Mouse (Mus musculus) testis, adult 2 months (tissue): ENCODE results near the gene Pip4k2b. TPM values are rescaled to one million over a fixed set of nuclear protein-coding genes. Genes with fewer than 3 reads are reported as not detected.

Source experiments
- H3K27ac ChIP-seq: fragments of 200-500 bp; 2 replicates; pipeline ENCODE4 v1.5.1; 2012; ENCODE audit warnings: low read depth, low read length; ENCODE audit not compliant: control insufficient read depth, insufficient read depth
- H3K27me3 ChIP-seq: fragments of 200-500 bp; 2 replicates; pipeline ENCODE4 v1.6.1; 2012; ENCODE audit warnings: mild to moderate bottlenecking, low read length, moderate library complexity; ENCODE audit not compliant: control insufficient read depth, insufficient read depth
- H3K36me3 ChIP-seq: fragments of 200-500 bp; 2 replicates; pipeline ENCODE4 v1.6.1; 2012; ENCODE audit warnings: mild to moderate bottlenecking, low read length; ENCODE audit not compliant: control insufficient read depth, insufficient read depth
- H3K4me1 ChIP-seq: fragments of 200-500 bp; 2 replicates; pipeline ENCODE4 v1.6.1; 2012; ENCODE audit warnings: low read length; ENCODE audit not compliant: control insufficient read depth, insufficient read depth
- H3K4me3 ChIP-seq: fragments of 200-500 bp; 2 replicates; pipeline ENCODE4 v1.5.1; 2012; ENCODE audit warnings: low read depth, mild to moderate bottlenecking, low read length, moderate library complexity, mixed read lengths; ENCODE audit not compliant: control insufficient read depth
- CTCF ChIP-seq: fragments of 200-500 bp; IDR thresholded peaks from 2 replicates; pipeline ENCODE4 v1.5.1; 2012; ENCODE audit warnings: low read depth, mild to moderate bottlenecking, inconsistent platforms, low read length, moderate library complexity; ENCODE audit not compliant: control insufficient read depth, insufficient read depth, insufficient replicate concordance
- POLR2A ChIP-seq: fragments of 200-500 bp; IDR thresholded peaks from 2 replicates; pipeline ENCODE4 v1.6.1; 2012; ENCODE audit warnings: low read depth, mild to moderate bottlenecking, inconsistent platforms, low read length, moderate library complexity; ENCODE audit not compliant: control insufficient read depth
- polyA plus RNA-seq: library from polyadenylated mRNA; depleted of rRNA; stranded (reverse); fragments of >200 nt; gene quantifications from 2 replicates; pipeline ENCODE4 v1.2.3, GENCODE M21; 2012

Gene Pip4k2b
- polyA plus RNA-seq, 1 experiment, result 2.5 TPM

- Histone ChIP-seq H3K4me3 (no peak overlapping the region), H3K27ac (no peak overlapping the region), H3K4me1 (no peaks in the 10 kb centered on the region), H3K36me3 (no peaks in the 10 kb centered on the region), H3K27me3 (no peaks in the 10 kb centered on the region)
- no peak for TF ChIP-seq CTCF
- no peak for TF ChIP-seq POLR2A
These were observed 66.2 kb downstream of the Pip4k2b start for GRCm38 (mm10) chr11:97678301-97678700.

- H3K27ac ChIP-seq, result no peak overlapping the region
These were observed 66.7 kb downstream of the Pip4k2b start for GRCm38 (mm10) chr11:97677842-97678241.

GRCm38 (mm10) chr11:97677381-97677780 is 67.1 kb downstream of the Pip4k2b start:
- Histone ChIP-seq H3K36me3 (no peaks in the 10 kb centered on the region), H3K27ac (no peak overlapping the region), H3K4me1 (no peaks in the 10 kb centered on the region), H3K27me3 (no peaks in the 10 kb centered on the region), H3K4me3 (no peak overlapping the region)
- TF ChIP-seq CTCF (no peak), POLR2A (no peak)

More at GRCm38 (mm10) chr11:97677842-97678241, 66.7 kb downstream of the Pip4k2b start:
- Histone ChIP-seq H3K36me3 (no peaks in the 10 kb centered on the region), H3K27me3 (no peaks in the 10 kb centered on the region), H3K4me1 (no peaks in the 10 kb centered on the region), H3K4me3 (no peak overlapping the region)
- no peak for TF ChIP-seq CTCF
- no peak for TF ChIP-seq POLR2A

GRCm38 (mm10) chr11:97676050-97676754 is 68.3 kb downstream of the Pip4k2b start:
- TF ChIP-seq POLR2A (no peak), CTCF (no peak)
- Histone ChIP-seq H3K36me3 (no peaks in the 10 kb centered on the region), H3K27me3 (no peaks in the 10 kb centered on the region), H3K4me3 (no peak overlapping the region), H3K27ac (no peak overlapping the region), H3K4me1 (no peaks in the 10 kb centered on the region)

- no peak for TF ChIP-seq POLR2A
- no peak for TF ChIP-seq CTCF
- Histone ChIP-seq H3K4me1 (peaks cover 3% of the 10 kb centered on the region; the same call in 1 of the 2 replicates), H3K27ac (no peak overlapping the region), H3K36me3 (no peaks in the 10 kb centered on the region), H3K27me3 (no peaks in the 10 kb centered on the region), H3K4me3 (no peak overlapping the region)
These were observed 71.4 kb downstream of the Pip4k2b start for GRCm38 (mm10) chr11:97673148-97673547.

DNA sequence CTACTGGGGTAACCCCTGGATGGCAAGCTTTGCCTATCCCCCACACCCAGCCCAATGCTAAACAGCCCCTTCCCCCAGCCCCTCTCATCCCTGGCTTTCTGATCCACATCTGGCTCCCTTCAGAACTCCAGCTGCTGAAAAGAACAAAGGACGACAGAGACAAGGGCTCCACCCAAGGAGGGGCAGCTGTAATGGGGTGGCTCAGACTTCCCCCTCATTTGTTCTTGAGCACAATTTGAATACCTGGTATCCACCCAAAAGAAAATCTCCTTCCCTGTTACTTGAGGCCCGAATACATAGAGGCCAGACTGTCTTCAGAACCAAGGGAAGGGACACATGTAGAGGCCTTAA is 73.4 kb downstream of the Pip4k2b start:
- Histone ChIP-seq H3K36me3 (no peaks in the 10 kb centered on the region), H3K4me3 (no peak overlapping the region), H3K27me3 (no peaks in the 10 kb centered on the region), H3K4me1 (peaks cover 3% of the 10 kb centered on the region; the same call in 1 of the 2 replicates), H3K27ac (no peak overlapping the region)
- TF ChIP-seq POLR2A (no peak), CTCF (no peak)

- TF ChIP-seq POLR2A, result no peak
- no peak for TF ChIP-seq CTCF
- H3K27ac ChIP-seq, result no peak overlapping the region; the same call in 1 of the 2 replicates
- H3K36me3 ChIP-seq, result no peaks in the 10 kb centered on the region
- peaks cover 3% of the 10 kb centered on the region; the same call in 1 of the 2 replicates for H3K4me1 ChIP-seq
- H3K4me3 ChIP-seq, result no peak overlapping the region
- no peaks in the 10 kb centered on the region for H3K27me3 ChIP-seq
These were observed 74.0 kb downstream of the Pip4k2b start for GRCm38 (mm10) chr11:97670234-97671176.
